Mouse (Mus musculus) C2C12 (cell line): Measurements from ENCODE around the gene Sema5b. TPM values are rescaled to one million over a fixed set of nuclear protein-coding genes. Genes with fewer than 3 reads are reported as not detected.

ENCODE experiments used
- H3K27me3 ChIP-seq: one replicate; pipeline ENCODE4 v1.6.1; 2011; ENCODE audit not compliant: control insufficient read depth, insufficient read depth, insufficient read length
- H3K36me3 ChIP-seq: one replicate; pipeline ENCODE4 v1.6.1; 2011; ENCODE audit not compliant: control insufficient read depth, insufficient read depth
- H3K4me3 ChIP-seq: one replicate; pipeline ENCODE4 v1.5.1; 2011; ENCODE audit warnings: mild to moderate bottlenecking, control low read depth; ENCODE audit not compliant: poor library complexity, insufficient read depth, severe bottlenecking
- H3K79me2 ChIP-seq: one replicate; pipeline ENCODE4 v1.6.1; 2011; ENCODE audit not compliant: control insufficient read depth, insufficient read depth
- H3K79me3 ChIP-seq: one replicate; pipeline ENCODE4 v1.6.1; 2011; ENCODE audit warnings: low read depth, control low read depth
- H3ac ChIP-seq: one replicate; pipeline ENCODE3; 2011; ENCODE audit warnings: low read depth; ENCODE audit not compliant: control insufficient read depth, insufficient read length
- CEBPB ChIP-seq: IDR thresholded peaks from one replicate; pipeline ENCODE4 v1.6.1; 2011; ENCODE audit warnings: low read depth, mild to moderate bottlenecking, control low read depth, moderate library complexity
- CTCF ChIP-seq: IDR thresholded peaks from one replicate; pipeline ENCODE4 v1.5.1; 2011; ENCODE audit not compliant: control insufficient read depth, insufficient read depth, insufficient read length
- FOSL1 ChIP-seq: IDR thresholded peaks from one replicate; pipeline ENCODE4 v1.8.0; 2011; ENCODE audit warnings: mild to moderate bottlenecking, low read length; ENCODE audit not compliant: poor library complexity, insufficient read depth, severe bottlenecking
- MAX ChIP-seq: IDR thresholded peaks from one replicate; pipeline ENCODE4 v1.6.1; 2011; ENCODE audit warnings: mild to moderate bottlenecking, control low read depth
- MYOD1 ChIP-seq: IDR thresholded peaks from one replicate; pipeline ENCODE4 v1.6.1; 2011; ENCODE audit warnings: low read depth; ENCODE audit not compliant: control insufficient read depth, insufficient read length
- MYOG ChIP-seq: IDR thresholded peaks from one replicate; pipeline ENCODE4 v1.6.1; 2011; ENCODE audit not compliant: control insufficient read depth, insufficient read length; ENCODE audit errors: extremely low read depth
- USF1 ChIP-seq: IDR thresholded peaks from one replicate; pipeline ENCODE4 v1.6.1; 2011; ENCODE audit warnings: low read depth, mild to moderate bottlenecking, control low read depth, moderate library complexity
- polyA plus RNA-seq: library from polyadenylated mRNA; unstranded; fragments of >200 nt; fragmentation: generic; extraction: Trizol; gene quantifications from one replicate; pipeline ENCODE4 v1.2.1, GENCODE M21; 2012; ENCODE audit warnings: missing spikeins

The Sema5b gene
- polyA plus RNA-seq, 1 experiment, result not detected

- H3K27me3 ChIP-seq, result peaks cover 16% of the 10 kb centered on the region
- H3K79me3 ChIP-seq, result no peaks in the 10 kb centered on the region
- TF ChIP-seq MAX (no peak), CTCF (no peak), MYOG (no peak), USF1 (no peak), MYOD1 (no peak), CEBPB (no peak), FOSL1 (no peak)
- no peaks in the 10 kb centered on the region for H3K79me2 ChIP-seq
- H3ac ChIP-seq, result no peak overlapping the region
- no peak overlapping the region for H3K4me3 ChIP-seq
- H3K36me3 ChIP-seq, result no peaks in the 10 kb centered on the region
Observed at GRCm38 (mm10) chr16:35663831-35664414, 123.0 kb downstream of the Sema5b start.

GRCm38 (mm10) chr16:35664847-35665246 lies 123.9 kb downstream of the Sema5b start:
- no peaks in the 10 kb centered on the region for H3K79me2 ChIP-seq
- H3ac ChIP-seq, result no peak overlapping the region
- TF ChIP-seq CEBPB, result no peak
- no peak for TF ChIP-seq MAX
- TF ChIP-seq FOSL1, result no peak
- no peak for TF ChIP-seq MYOG
- H3K36me3 ChIP-seq, result no peaks in the 10 kb centered on the region
- H3K4me3 ChIP-seq, result no peak overlapping the region
- peaks cover 11% of the 10 kb centered on the region for H3K27me3 ChIP-seq
- no peaks in the 10 kb centered on the region for H3K79me3 ChIP-seq

GRCm38 (mm10) chr16:35677511-35678113 lies 136.7 kb downstream of the Sema5b start:
- no peak overlapping the region for H3ac ChIP-seq
- TF ChIP-seq MYOD1 (no peak), MAX (no peak), CTCF (no peak), USF1 (no peak), FOSL1 (no peak), CEBPB (no peak), MYOG (no peak)
- no peaks in the 10 kb centered on the region for H3K79me2 ChIP-seq
- H3K4me3 ChIP-seq, result no peak overlapping the region
- H3K27me3 ChIP-seq, result peaks cover 4% of the 10 kb centered on the region
- H3K36me3 ChIP-seq, result no peaks in the 10 kb centered on the region
- no peaks in the 10 kb centered on the region for H3K79me3 ChIP-seq

- Histone ChIP-seq H3K79me3 (no peaks in the 10 kb centered on the region), H3ac (no peak overlapping the region), H3K36me3 (no peaks in the 10 kb centered on the region), H3K4me3 (no peak overlapping the region), H3K79me2 (no peaks in the 10 kb centered on the region), H3K27me3 (peaks cover 4% of the 10 kb centered on the region)
- TF ChIP-seq MAX (no peak), CEBPB (no peak), CTCF (no peak), MYOD1 (no peak), USF1 (no peak), FOSL1 (no peak), MYOG (no peak)
Observed at GRCm38 (mm10) chr16:35678476-35678875, 137.5 kb downstream of the Sema5b start.

- TF ChIP-seq CEBPB (no peak), MYOD1 (no peak), MAX (no peak), CTCF (no peak), MYOG (no peak), USF1 (no peak), FOSL1 (no peak)
- Histone ChIP-seq H3ac (no peak overlapping the region), H3K27me3 (peaks cover 4% of the 10 kb centered on the region), H3K4me3 (no peak overlapping the region), H3K36me3 (no peaks in the 10 kb centered on the region), H3K79me2 (no peaks in the 10 kb centered on the region), H3K79me3 (no peaks in the 10 kb centered on the region)
Observed at GRCm38 (mm10) chr16:35681327-35682108, 140.6 kb downstream of the Sema5b start.
